Mouse (Mus musculus): ENCODE results near the gene Chchd3. TPM values are rescaled to one million over a fixed set of nuclear protein-coding genes. Genes with fewer than 3 reads are reported as not detected.
A peak's percentile ranks its signal among the peaks of the same experiment; 100 is the strongest.

The Chchd3 gene
- polyA plus RNA-seq, 1 experiment from 2014 or later: 111 TPM

GRCm38 (mm10) chr6:32803646-32804045, 256.4 kb downstream of the Chchd3 start:
- Histone ChIP-seq H3K4me2 (replicated peaks) (no peak overlapping the region), H3K36me3 (replicated peaks; ENCODE audit: control insufficient read depth, insufficient read depth) (peaks cover 8% of the 10 kb centered on the region; the same call in 1 of the 2 replicates), H3K4me1 (replicated peaks; ENCODE audit: control insufficient read depth, insufficient read depth, low read length) (no peaks in the 10 kb centered on the region), H3K27me3 (ENCODE audit: control insufficient read depth, insufficient read depth, low read length) (no peaks in the 10 kb centered on the region), H3K9ac (no peak overlapping the region), H3K4me3 (replicated peaks; ENCODE audit: low read length) (no peak overlapping the region), H3K27ac (no peak overlapping the region), H3K9me3 (ENCODE audit: control insufficient read depth, low read length) (no peaks in the 10 kb centered on the region)
- WGBS: 98% methylated on average over 4 of the region's 4 CpGs
- DNase-seq (ENCODE audit: low spot score): no peak
- ATAC-seq (ENCODE audit: low FRiP score): no peak

- no peak overlapping the region for H3K27ac ChIP-seq
- no peaks in the 10 kb centered on the region for H3K9me3 ChIP-seq (ENCODE audit: control insufficient read depth, low read length)
- no peak overlapping the region for H3K4me3 ChIP-seq (replicated peaks; ENCODE audit: low read length)
- H3K9ac ChIP-seq: no peak overlapping the region
- 0 out of 2 replicates have a peak, but pooled peaks cover under 1% of the 10 kb centered on the region for H3K4me1 ChIP-seq (replicated peaks; ENCODE audit: control insufficient read depth, insufficient read depth, low read length)
- 97% methylated on average over 6 of the region's 6 CpGs for WGBS
- H3K27me3 ChIP-seq (ENCODE audit: control insufficient read depth, insufficient read depth, low read length): no peaks in the 10 kb centered on the region
- peaks cover 8% of the 10 kb centered on the region; the same call in 1 of the 2 replicates for H3K36me3 ChIP-seq (replicated peaks; ENCODE audit: control insufficient read depth, insufficient read depth)
- DNase-seq (ENCODE audit: low spot score) (no peak), ATAC-seq (ENCODE audit: low FRiP score) (no peak)
- H3K4me2 ChIP-seq (replicated peaks): no peak overlapping the region
These were observed 258.3 kb downstream of the Chchd3 start for GRCm38 (mm10) chr6:32801776-32802175.

- no peak overlapping the region for H3K9ac ChIP-seq
- H3K27me3 ChIP-seq (ENCODE audit: control insufficient read depth, insufficient read depth, low read length): no peaks in the 10 kb centered on the region
- H3K4me3 ChIP-seq (replicated peaks; ENCODE audit: low read length): no peak overlapping the region
- no peak overlapping the region for H3K27ac ChIP-seq
- no peaks in the 10 kb centered on the region for H3K9me3 ChIP-seq (ENCODE audit: control insufficient read depth, low read length)
- 16% methylated on average over 4 of the region's 4 CpGs for WGBS
- no peak overlapping the region for H3K4me2 ChIP-seq (replicated peaks)
- no peak for ATAC-seq (ENCODE audit: low FRiP score)
- H3K36me3 ChIP-seq (replicated peaks; ENCODE audit: control insufficient read depth, insufficient read depth): peaks cover 2% of the 10 kb centered on the region; the same call in 1 of the 2 replicates
- 0 out of 2 replicates have a peak, but pooled peaks cover 11% of the 10 kb centered on the region for H3K4me1 ChIP-seq (replicated peaks; ENCODE audit: control insufficient read depth, insufficient read depth, low read length)
- no peak for DNase-seq (ENCODE audit: low spot score)
These were observed 262.5 kb downstream of the Chchd3 start for GRCm38 (mm10) chr6:32797525-32797924.

- Histone ChIP-seq H3K4me2 (replicated peaks) (no peak overlapping the region), H3K9me3 (ENCODE audit: control insufficient read depth, low read length) (no peaks in the 10 kb centered on the region), H3K36me3 (replicated peaks; ENCODE audit: control insufficient read depth, insufficient read depth) (peaks cover 10% of the 10 kb centered on the region), H3K27ac (peak overlapping the region; percentile 43; the same call in 1 of the 2 replicates), H3K4me3 (replicated peaks; ENCODE audit: low read length) (no peak overlapping the region), H3K4me1 (replicated peaks; ENCODE audit: control insufficient read depth, insufficient read depth, low read length) (0 out of 2 replicates have a peak, but pooled peaks cover 11% of the 10 kb centered on the region), H3K27me3 (ENCODE audit: control insufficient read depth, insufficient read depth, low read length) (no peaks in the 10 kb centered on the region), H3K9ac (no peak overlapping the region)
- 59% methylated on average over 8 of the region's 8 CpGs for WGBS
- no peak for DNase-seq (ENCODE audit: low spot score)
- no peak for ATAC-seq (ENCODE audit: low FRiP score)
These were observed 264.2 kb downstream of the Chchd3 start for GRCm38 (mm10) chr6:32795653-32796500.

- Histone ChIP-seq H3K27me3 (ENCODE audit: control insufficient read depth, insufficient read depth, low read length) (no peaks in the 10 kb centered on the region), H3K36me3 (replicated peaks; ENCODE audit: control insufficient read depth, insufficient read depth) (peaks cover 10% of the 10 kb centered on the region), H3K9ac (no peak overlapping the region), H3K4me1 (replicated peaks; ENCODE audit: control insufficient read depth, insufficient read depth, low read length) (0 out of 2 replicates have a peak, but pooled peaks cover 11% of the 10 kb centered on the region), H3K4me2 (replicated peaks) (no peak overlapping the region), H3K27ac (no peak overlapping the region), H3K4me3 (replicated peaks; ENCODE audit: low read length) (no peak overlapping the region), H3K9me3 (ENCODE audit: control insufficient read depth, low read length) (no peaks in the 10 kb centered on the region)
- no peak for DNase-seq (ENCODE audit: low spot score)
- no peak for ATAC-seq (ENCODE audit: low FRiP score)
- 100% methylated on average over 1 of the region's 1 CpGs for WGBS
These were observed 266.5 kb downstream of the Chchd3 start for GRCm38 (mm10) chr6:32793575-32793974.

GRCm38 (mm10) chr6:32793163-32793562, 266.9 kb downstream of the Chchd3 start:
- H3K9me3 ChIP-seq (ENCODE audit: control insufficient read depth, low read length): no peaks in the 10 kb centered on the region
- DNase-seq (ENCODE audit: low spot score) (no peak), ATAC-seq (ENCODE audit: low FRiP score) (no peak)
- no peak overlapping the region for H3K27ac ChIP-seq
- WGBS: 96% methylated on average over 3 of the region's 3 CpGs
- H3K4me2 ChIP-seq (replicated peaks): no peak overlapping the region
- no peak overlapping the region for H3K4me3 ChIP-seq (replicated peaks; ENCODE audit: low read length)
- H3K4me1 ChIP-seq (replicated peaks; ENCODE audit: control insufficient read depth, insufficient read depth, low read length): 0 out of 2 replicates have a peak, but pooled peaks cover 11% of the 10 kb centered on the region
- peaks cover 10% of the 10 kb centered on the region for H3K36me3 ChIP-seq (replicated peaks; ENCODE audit: control insufficient read depth, insufficient read depth)
- H3K27me3 ChIP-seq (ENCODE audit: control insufficient read depth, insufficient read depth, low read length): no peaks in the 10 kb centered on the region
- no peak overlapping the region for H3K9ac ChIP-seq

- Histone ChIP-seq H3K9me3 (ENCODE audit: control insufficient read depth, low read length) (no peaks in the 10 kb centered on the region), H3K4me3 (replicated peaks; ENCODE audit: low read length) (no peak overlapping the region), H3K9ac (no peak overlapping the region), H3K4me2 (replicated peaks) (no peak overlapping the region), H3K4me1 (replicated peaks; ENCODE audit: control insufficient read depth, insufficient read depth, low read length) (no peaks in the 10 kb centered on the region), H3K27ac (no peak overlapping the region), H3K36me3 (replicated peaks; ENCODE audit: control insufficient read depth, insufficient read depth) (peaks cover 10% of the 10 kb centered on the region), H3K27me3 (ENCODE audit: control insufficient read depth, insufficient read depth, low read length) (no peaks in the 10 kb centered on the region)
- ATAC-seq (ENCODE audit: low FRiP score) (no peak), DNase-seq (ENCODE audit: low spot score) (no peak)
- WGBS: 88% methylated on average over 4 of the region's 4 CpGs
These were observed 269.6 kb downstream of the Chchd3 start for GRCm38 (mm10) chr6:32790487-32790886.

GRCm38 (mm10) chr6:32787399-32787798, 272.7 kb downstream of the Chchd3 start:
- Histone ChIP-seq H3K27me3 (ENCODE audit: control insufficient read depth, insufficient read depth, low read length) (no peaks in the 10 kb centered on the region), H3K4me3 (replicated peaks; ENCODE audit: low read length) (no peak overlapping the region), H3K4me2 (replicated peaks) (no peak overlapping the region), H3K36me3 (replicated peaks; ENCODE audit: control insufficient read depth, insufficient read depth) (peaks cover 7% of the 10 kb centered on the region), H3K9ac (no peak overlapping the region), H3K9me3 (ENCODE audit: control insufficient read depth, low read length) (no peaks in the 10 kb centered on the region), H3K27ac (no peak overlapping the region), H3K4me1 (replicated peaks; ENCODE audit: control insufficient read depth, insufficient read depth, low read length) (no peaks in the 10 kb centered on the region)
- 5% methylated on average over 1 of the region's 1 CpGs for WGBS
- no peak for ATAC-seq (ENCODE audit: low FRiP score)
- no peak for DNase-seq (ENCODE audit: low spot score)

- Histone ChIP-seq H3K4me1 (replicated peaks; ENCODE audit: control insufficient read depth, insufficient read depth, low read length) (no peaks in the 10 kb centered on the region), H3K27ac (no peak overlapping the region), H3K27me3 (ENCODE audit: control insufficient read depth, insufficient read depth, low read length) (no peaks in the 10 kb centered on the region), H3K9me3 (ENCODE audit: control insufficient read depth, low read length) (no peaks in the 10 kb centered on the region), H3K4me3 (replicated peaks; ENCODE audit: low read length) (no peak overlapping the region), H3K9ac (no peak overlapping the region), H3K4me2 (replicated peaks) (no peak overlapping the region), H3K36me3 (replicated peaks; ENCODE audit: control insufficient read depth, insufficient read depth) (no peaks in the 10 kb centered on the region; the same call in 1 of the 2 replicates)
- no peak for DNase-seq (ENCODE audit: low spot score)
- WGBS: 95% methylated on average over 5 of the region's 5 CpGs
- ATAC-seq (ENCODE audit: low FRiP score): no peak
These were observed 273.9 kb downstream of the Chchd3 start for GRCm38 (mm10) chr6:32786196-32786595.
